Mouse (Mus musculus) CH12.LX (cell line): Measurements from ENCODE around the gene Apon. TPM values are rescaled to one million over a fixed set of nuclear protein-coding genes. Genes with fewer than 3 reads are reported as not detected.

Source experiments
- DNase-seq: peaks from one replicate; pipeline ENCODE4 v3.0.0-alpha.2; 2013; ENCODE audit errors: extremely low read depth
- H3K27ac ChIP-seq: 2 replicates; pipeline ENCODE4 v1.5.1; 2012; ENCODE audit warnings: low read depth, mild to moderate bottlenecking, control low read depth, moderate library complexity; ENCODE audit not compliant: insufficient read depth
- H3K27me3 ChIP-seq: replicated peaks from 2 replicates; pipeline ENCODE3; 2012; ENCODE audit warnings: inconsistent platforms
- H3K36me3 ChIP-seq, 2 experiments: replicated peaks in 1 of 2; 2 replicates each; pipeline versions ENCODE3 to v1.6.1; 2012; ENCODE audit warnings: inconsistent platforms in 1 of 2, low read length in 1 of 2, mild to moderate bottlenecking in 1 of 2, mixed read lengths in 1 of 2, moderate library complexity in 1 of 2; ENCODE audit not compliant: control insufficient read depth in 1 of 2, insufficient read depth in 1 of 2
- H3K4me1 ChIP-seq, 2 experiments: 2 replicates each; pipeline ENCODE4 v1.6.1; 2012; ENCODE audit warnings: inconsistent platforms in 1 of 2, moderate library complexity in 1 of 2; ENCODE audit not compliant: insufficient read depth in 2 of 2, control insufficient read depth in 1 of 2
- H3K4me2 ChIP-seq: 2 replicates; pipeline ENCODE4 v1.6.1; 2012; ENCODE audit warnings: low read depth, mild to moderate bottlenecking, control low read depth; ENCODE audit not compliant: poor library complexity, insufficient read depth, severe bottlenecking
- H3K4me3 ChIP-seq, 3 experiments: fragments of 150-350 bp in 1 of 3; sonication (generic) in 1 of 3; replicated peaks in 1 of 3; 2 replicates each; pipeline versions ENCODE3 to v1.5.1; 2011 to 2012; ENCODE audit warnings: low read depth in 2 of 3, low read length in 2 of 3, mild to moderate bottlenecking in 2 of 3, moderate library complexity in 2 of 3, control low read depth in 1 of 3, improper control_type of control experiment in 1 of 3, inconsistent platforms in 1 of 3, mixed read lengths in 1 of 3; ENCODE audit not compliant: poor library complexity in 1 of 3
- H3K79me2 ChIP-seq: replicated peaks from 2 replicates; pipeline ENCODE4 v1.6.1; 2012; ENCODE audit warnings: mild to moderate bottlenecking, moderate library complexity; ENCODE audit not compliant: control insufficient read depth, poor library complexity, insufficient read depth, severe bottlenecking; ENCODE audit errors: extremely low read depth
- H3K9ac ChIP-seq: 2 replicates; pipeline ENCODE4 v1.6.1; 2012; ENCODE audit warnings: low read depth, mild to moderate bottlenecking, control low read depth, moderate library complexity; ENCODE audit not compliant: insufficient read depth
- H3K9me3 ChIP-seq: replicated peaks from 2 replicates; pipeline ENCODE3; 2012; ENCODE audit warnings: low read length, inconsistent platforms, mixed read lengths
- BHLHE40 ChIP-seq: IDR thresholded peaks from 2 replicates; pipeline ENCODE4 v1.6.1; 2011; ENCODE audit warnings: mild to moderate bottlenecking, low read depth, low read length, improper control_type of control experiment
- CHD1 ChIP-seq: IDR thresholded peaks from 2 replicates; pipeline ENCODE4 v1.6.1; 2012; ENCODE audit warnings: low read depth, low read length, improper control_type of control experiment, inconsistent platforms
- CHD2 ChIP-seq: IDR thresholded peaks from 2 replicates; pipeline ENCODE4 v1.6.1; 2011; ENCODE audit warnings: low read length, improper control_type of control experiment
- CTCF ChIP-seq, 2 experiments: IDR thresholded peaks in 1 of 2; conservative IDR thresholded peaks in 1 of 2; 2 replicates each; pipeline ENCODE4 v1.5.1; 2011 to 2012; ENCODE audit warnings: low read depth in 2 of 2, low read length in 2 of 2, improper control_type of control experiment in 1 of 2, inconsistent platforms in 1 of 2, mild to moderate bottlenecking in 1 of 2, moderate library complexity in 1 of 2
- EP300 ChIP-seq: IDR thresholded peaks from 2 replicates; pipeline ENCODE4 v1.6.1; 2011; ENCODE audit warnings: low read length, improper control_type of control experiment
- ETS1 ChIP-seq: conservative IDR thresholded peaks from 2 replicates; pipeline ENCODE4 v1.6.1; 2012; ENCODE audit warnings: low read depth, mild to moderate bottlenecking, inconsistent platforms, low read length, improper control_type of control experiment, moderate library complexity
- HCFC1 ChIP-seq: IDR thresholded peaks from 2 replicates; pipeline ENCODE4 v1.6.1; 2012; ENCODE audit warnings: low read depth, mild to moderate bottlenecking, inconsistent platforms, low read length, improper control_type of control experiment
- IRF4 ChIP-seq: IDR thresholded peaks from 2 replicates; pipeline ENCODE4 v1.6.1; 2014; ENCODE audit warnings: low read depth, mild to moderate bottlenecking, inconsistent platforms, low read length, improper control_type of control experiment
- JUN ChIP-seq: IDR thresholded peaks from 2 replicates; pipeline ENCODE4 v1.6.1; 2011; ENCODE audit warnings: low read depth, mild to moderate bottlenecking, low read length, improper control_type of control experiment, moderate library complexity; ENCODE audit not compliant: insufficient read depth
- JUND ChIP-seq: conservative IDR thresholded peaks from 2 replicates; pipeline ENCODE4 v1.6.1; 2011; ENCODE audit warnings: low read depth, low read length, improper control_type of control experiment
- KAT2A ChIP-seq: IDR thresholded peaks from 2 replicates; pipeline ENCODE4 v1.6.1; 2012; ENCODE audit warnings: low read length, improper control_type of control experiment, inconsistent platforms; ENCODE audit not compliant: insufficient replicate concordance
- MAFK ChIP-seq: IDR thresholded peaks from 2 replicates; pipeline ENCODE4 v1.6.1; 2011; ENCODE audit warnings: low read length, improper control_type of control experiment; ENCODE audit not compliant: insufficient replicate concordance
- MAX ChIP-seq: IDR thresholded peaks from 2 replicates; pipeline ENCODE4 v1.6.1; 2011; ENCODE audit warnings: low read length, improper control_type of control experiment
- MAZ ChIP-seq: IDR thresholded peaks from 2 replicates; pipeline ENCODE4 v1.6.1; 2012; ENCODE audit warnings: low read depth, mild to moderate bottlenecking, inconsistent platforms, low read length, improper control_type of control experiment, moderate library complexity
- MEF2A ChIP-seq: IDR thresholded peaks from 2 replicates; pipeline ENCODE4 v1.6.1; 2014; ENCODE audit warnings: low read depth, mild to moderate bottlenecking, inconsistent platforms, low read length, improper control_type of control experiment, borderline replicate concordance
- MXI1 ChIP-seq: IDR thresholded peaks from 2 replicates; pipeline ENCODE4 v1.6.1; 2011; ENCODE audit warnings: mild to moderate bottlenecking, low read depth, low read length, improper control_type of control experiment
- MYC ChIP-seq: IDR thresholded peaks from 2 replicates; pipeline ENCODE4 v1.6.1; 2011; ENCODE audit warnings: low read depth, mild to moderate bottlenecking, improper control_type of control experiment, low read length
- PAX5 ChIP-seq: IDR thresholded peaks from 2 replicates; pipeline ENCODE4 v1.6.1; 2012; ENCODE audit warnings: low read length, inconsistent platforms, mixed read lengths
- POLR2A ChIP-seq: IDR thresholded peaks from 2 replicates; pipeline ENCODE4 v1.6.1; 2011; ENCODE audit warnings: low read depth, mild to moderate bottlenecking, improper control_type of control experiment, low read length
- RAD21 ChIP-seq: IDR thresholded peaks from 2 replicates; pipeline ENCODE4 v1.6.1; 2011; ENCODE audit warnings: low read depth, mild to moderate bottlenecking, low read length, improper control_type of control experiment, moderate library complexity
- RCOR1 ChIP-seq: conservative IDR thresholded peaks from 2 replicates; pipeline ENCODE4 v1.6.1; 2012; ENCODE audit warnings: low read depth, mild to moderate bottlenecking, inconsistent platforms, low read length, improper control_type of control experiment
- SIN3A ChIP-seq: IDR thresholded peaks from 2 replicates; pipeline ENCODE4 v1.6.1; 2012; ENCODE audit warnings: low read length, improper control_type of control experiment, inconsistent platforms
- SMC3 ChIP-seq: IDR thresholded peaks from 2 replicates; pipeline ENCODE4 v1.6.1; 2011; ENCODE audit warnings: low read depth, low read length, improper control_type of control experiment
- TBP ChIP-seq: conservative IDR thresholded peaks from 2 replicates; pipeline ENCODE4 v1.6.1; 2011; ENCODE audit warnings: low read depth, low read length, improper control_type of control experiment
- TCF12 ChIP-seq: IDR thresholded peaks from 2 replicates; pipeline ENCODE4 v1.6.1; 2014; ENCODE audit warnings: low read depth, mild to moderate bottlenecking, inconsistent platforms, low read length, improper control_type of control experiment
- USF1 ChIP-seq: IDR thresholded peaks from 2 replicates; pipeline ENCODE4 v1.6.1; 2014; ENCODE audit warnings: low read depth, mild to moderate bottlenecking, inconsistent platforms, low read length, improper control_type of control experiment
- USF2 ChIP-seq: conservative IDR thresholded peaks from 2 replicates; pipeline ENCODE4 v1.6.1; 2011; ENCODE audit warnings: low read depth, low read length, improper control_type of control experiment
- ZKSCAN1 ChIP-seq: IDR thresholded peaks from 2 replicates; pipeline ENCODE4 v1.6.1; 2012; ENCODE audit warnings: low read depth, inconsistent platforms, low read length, improper control_type of control experiment, borderline replicate concordance
- ZMIZ1 ChIP-seq: IDR thresholded peaks from 2 replicates; pipeline ENCODE4 v1.6.1; 2012; ENCODE audit warnings: low read depth, mild to moderate bottlenecking, inconsistent platforms, low read length, improper control_type of control experiment
- ZNF384 ChIP-seq: IDR thresholded peaks from 2 replicates; pipeline ENCODE4 v1.6.1; 2012; ENCODE audit warnings: low read depth, low read length, improper control_type of control experiment, inconsistent platforms
- dilution Hi-C: fragments of 300-500 bp; cut with MboI; formaldehyde crosslinking; loops from 2 replicates; pipeline ENCODE4 v1.14.3; 2020; ENCODE audit warnings: low sequenced_read_pairs; ENCODE audit not compliant: extremely low pct_unique_long_range_greater_than_20kb, extremely low pct_ligation_motif_present
- in situ Hi-C: fragments of 300-500 bp; cut with MboI; formaldehyde crosslinking; loops from 3 replicates; pipeline ENCODE4 v1.14.3; 2019; ENCODE audit warnings: low sequenced_read_pairs, low pct_ligation_motif_present, low pct_unique_long_range_greater_than_20kb, mixed read lengths
- polyA plus RNA-seq: library from polyadenylated mRNA; unstranded; fragments of >175 nt; gene quantifications from 2 replicates; pipeline ENCODE4 v1.2.1, GENCODE M21; 2012; ENCODE audit warnings: low read depth; ENCODE audit not compliant: insufficient read length
- total RNA-seq, 2 experiments: library from RNA; depleted of rRNA; stranded (reverse); fragments of 300-350 nt in 1 of 2; fragments of >200 nt in 1 of 2; gene quantifications; 2 replicates each; pipeline ENCODE4 v1.2.3; 2012 to 2014

The Apon gene
- total and polyA plus RNA-seq, 3 experiments: 0.30 to 0.80 (median 0.62) TPM

DNA sequence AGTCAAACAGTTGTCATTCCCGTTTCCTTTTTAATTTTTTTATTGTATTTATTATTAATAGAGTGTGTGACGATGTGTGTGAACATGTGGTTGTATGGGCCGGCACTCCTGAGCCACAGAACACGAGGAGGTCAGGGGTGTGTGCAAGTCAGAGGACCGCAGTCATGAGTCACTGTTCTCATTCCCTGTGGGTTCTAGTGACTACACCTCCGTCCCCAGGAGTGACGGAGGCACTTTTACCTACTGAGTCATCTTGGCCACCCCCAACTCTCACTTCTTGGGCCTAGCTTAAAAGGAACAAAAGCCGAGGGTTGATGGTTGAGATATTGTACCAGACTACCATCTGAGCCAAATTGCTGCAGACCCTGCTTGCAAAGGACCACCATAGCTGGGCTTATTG is 2.4 kb downstream of the Apon start:
- Histone ChIP-seq H3K9ac (peak overlapping the region; percentile 23; the same call in 1 of the 2 replicates), H3K4me2 (0 out of 2 replicates have a peak overlapping the region, but pooled peaks have one; percentile 1), H3K4me1 (peaks cover 23 to 47% of the 10 kb centered on the region in 2 experiments), H3K9me3 (no peaks in the 10 kb centered on the region), H3K79me2 (no peaks in the 10 kb centered on the region), H3K27me3 (no peaks in the 10 kb centered on the region), H3K36me3 (peaks cover 13 to 32% of the 10 kb centered on the region in 2 experiments), H3K27ac (no peak overlapping the region), H3K4me3 (peak overlapping the region in 1 of 3 experiments; percentile 3)
- peak; percentile 74 for DNase-seq
- TF ChIP-seq RCOR1 (0 out of 2 replicates have a peak, but pooled peaks have one; percentile 48), CHD1 (no peak), TBP (no peak), KAT2A (no peak), ZKSCAN1 (no peak), JUN (peak; percentile 59), USF2 (no peak), ETS1 (peak; percentile 94), SIN3A (peak; percentile 48; the same call in 1 of the 2 replicates), MAX (peak; percentile 81), USF1 (no peak), SMC3 (no peak), MEF2A (peak; percentile 58), ZNF384 (no peak), TCF12 (peak; percentile 56; the same call in 1 of the 2 replicates), BHLHE40 (peak; percentile 91), MAFK (peak; percentile 77), ZMIZ1 (no peak), MYC (peak; percentile 85), MXI1 (peak; percentile 84; the same call in 1 of the 2 replicates), POLR2A (no peak), PAX5 (no peak), EP300 (peak; percentile 64), RAD21 (no peak; the same call in 1 of the 2 replicates), MAZ (no peak), CHD2 (peak; percentile 55; the same call in 1 of the 2 replicates), CTCF (conservative IDR thresholded peaks at IDR 0.05 in 1 of 2, IDR thresholded peaks at IDR 0.05 in 1 of 2; ENCODE audit: low read depth in 2 of 2, low read length in 2 of 2) (no peak), JUND (peak; percentile 51; the same call in 1 of the 2 replicates), HCFC1 (peak; percentile 27; the same call in 1 of the 2 replicates), IRF4 (peak; percentile 66)
- in situ Hi-C loops: no loop called here
- dilution Hi-C loops: no loop called here
